In genomic region chr16:38239729-38240128, GRCm38 (mm10) we compare ENCODE assay signal across 10 mouse cellular contexts. TPM values are rescaled to one million over a fixed set of nuclear protein-coding genes. Genes with fewer than 3 reads are reported as not detected.
DNase-seq lines count a peak whose midpoint lies in the region; ATAC-seq lines count a peak whose summit lies in the region.
"Had no signal": no experiment of that assay in that cellular context is flagged by ENCODE, and none has a peak within 500 bp of the region (broad histone marks: within the 10 kb centered on the region; RNA-seq: fewer than 3 reads in every experiment).

No protein-coding gene starts in this region.

- H3K9ac ChIP-seq in forebrain, embryonic 12.5 days, result no peak overlapping the region

- DNase-seq in frontal cortex, postnatal 10 days (ENCODE audit: low spot score in 2 of 2), result no peak
- DNase-seq in urinary bladder, postnatal 25 days (ENCODE audit: low spot score), result peak; percentile 20
- no peak for DNase-seq in urinary bladder, adult 2 months (ENCODE audit: low spot score)
- peak; percentile 31 to 46 for DNase-seq in left cerebral cortex, postnatal 10 days (ENCODE audit: extremely low spot score in 1 of 2, low spot score in 2 of 2)
- peak; percentile 9 for DNase-seq in retina, postnatal 7 days (ENCODE audit: low read depth, low spot score)

- H3K36me3 ChIP-seq in forebrain, embryonic 12.5 days (replicated peaks), result peaks cover 42% of the 10 kb centered on the region

- H3K4me3 ChIP-seq in forebrain, embryonic 12.5 days (replicated peaks), result no peak overlapping the region

- ATAC-seq in frontal cortex, adult (ENCODE audit: low TSS enrichment), result peak; percentile 79
- ATAC-seq in erythroblast, adult 5-6 weeks (replicated peaks; ENCODE audit: low FRiP score, poor library complexity, severe bottlenecking), result peak; percentile 63
- ATAC-seq in forebrain, embryonic 12.5 days (ENCODE audit: low FRiP score), result no peak

- no peaks in the 10 kb centered on the region for H3K9me3 ChIP-seq in forebrain, embryonic 12.5 days

- no peak overlapping the region for H3K4me2 ChIP-seq in forebrain, embryonic 12.5 days

- H3K27me3 ChIP-seq in forebrain, embryonic 12.5 days, result no peaks in the 10 kb centered on the region

- intact Hi-C loops in left cerebral cortex, postnatal 10 days (cut with DNase I), result no loop called here

- 82% methylated on average over 5 of the region's 5 CpGs for WGBS in forebrain, embryonic 12.5 days

- H3K27ac ChIP-seq in forebrain, embryonic 12.5 days, result no peak overlapping the region

- no peaks in the 10 kb centered on the region for H3K4me1 ChIP-seq in forebrain, embryonic 12.5 days

RNA-seq across cellular contexts. Expression of gene Nr1i2, which starts 54.9 kb away (rescaled TPM):
- 0.03 TPM in 1 of 2 replicates, not detected in the other for polyA plus RNA-seq in urinary bladder, adult 2 months (2012; rRNA removed)
- total RNA-seq in erythroblast, adult 5-6 weeks (2015; ENCODE audit: low replicate concordance), result not detected in 2 replicates
- not detected in 2 replicates for total RNA-seq in erythroblast, adult 5-6 weeks (2017; ENCODE audit: low replicate concordance)
- not detected for total RNA-seq in left cerebral cortex, postnatal 10 days (2021)
- not detected in 2 replicates for polyA plus RNA-seq in forebrain, embryonic 12.5 days (2016; fragmentation: Nextera tagmentation; extraction: Ambion mirVana)
- total RNA-seq: adrenal gland, postnatal 36 days had no signal
- polyA plus RNA-seq: limb, embryonic 11.5 days had no signal

Comparison
In these comparisons a context has a peak if more than half of its experiments do, and no peak if none do; other contexts are left out.
1. DNase-seq: peak in urinary bladder, postnatal 25 days (single experiment), left cerebral cortex, postnatal 10 days (2 of 2) and retina, postnatal 7 days (single experiment); none in frontal cortex, postnatal 10 days (0 of 2) and urinary bladder, adult 2 months (single experiment).